Mouse (Mus musculus) layer of hippocampus, adult 8-10 months (tissue): ENCODE measurements around the gene Lpin2. TPM values are rescaled to one million over a fixed set of nuclear protein-coding genes. Genes with fewer than 3 reads are reported as not detected.

Experiments used
- DNase-seq, 2 experiments: peaks; one replicate each; pipeline ENCODE4 v3.0.0; 2022; ENCODE audit warnings: low spot score in 2 of 2
- total RNA-seq, 4 experiments: library from RNA; stranded (reverse); gene quantifications; 2 replicates each; pipeline ENCODE4 v1.2.4; 2022

Gene Lpin2
- 100 to 1,000 TPM in 2 of 4 experiments, 10 to 100 TPM in 2; 87.1 to 123 (median 105) TPM for total RNA-seq

GRCm38 (mm10) chr17:71182211-71182721, at the start of gene Lpin2:
Lpin2 (plus strand) TSS chr17:71182560.
- no peak for DNase-seq

- no peak for DNase-seq
These were observed 49.4 kb upstream of the Lpin2 start for GRCm38 (mm10) chr17:71132856-71133439.

GRCm38 (mm10) chr17:71134441-71134955, 47.9 kb upstream of the Lpin2 start:
- DNase-seq: no peak

GRCm38 (mm10) chr17:71135108-71135507, 47.3 kb upstream of the Lpin2 start:
- DNase-seq: no peak

GRCm38 (mm10) chr17:71135866-71136265, 46.5 kb upstream of the Lpin2 start:
- DNase-seq: no peak

- no peak for DNase-seq
These were observed 45.7 kb upstream of the Lpin2 start for GRCm38 (mm10) chr17:71136384-71137333.

GRCm38 (mm10) chr17:71137334-71137721, 45.0 kb upstream of the Lpin2 start:
- no peak for DNase-seq

GRCm38 (mm10) chr17:71142068-71142467, 40.3 kb upstream of the Lpin2 start:
- DNase-seq: peak; percentile 36 to 52

GRCm38 (mm10) chr17:71143155-71143554, 39.2 kb upstream of the Lpin2 start:
- DNase-seq: no peak

- DNase-seq: no peak
These were observed 37.8 kb upstream of the Lpin2 start for GRCm38 (mm10) chr17:71144322-71145116.

GRCm38 (mm10) chr17:71145248-71145961, 37.0 kb upstream of the Lpin2 start:
- DNase-seq: no peak

GRCm38 (mm10) chr17:71153356-71153755, 29.0 kb upstream of the Lpin2 start:
- DNase-seq: no peak

GRCm38 (mm10) chr17:71155271-71155670, 27.1 kb upstream of the Lpin2 start:
- no peak for DNase-seq

- DNase-seq: no peak
These were observed 23.2 kb upstream of the Lpin2 start for GRCm38 (mm10) chr17:71159152-71159567.

GRCm38 (mm10) chr17:71159720-71160119, 22.6 kb upstream of the Lpin2 start:
- DNase-seq: no peak

GRCm38 (mm10) chr17:71160244-71160995, 21.9 kb upstream of the Lpin2 start:
- DNase-seq: no peak

GRCm38 (mm10) chr17:71164991-71165390, 17.4 kb upstream of the Lpin2 start:
- peak; percentile 37 to 54 for DNase-seq

- DNase-seq: no peak
These were observed 14.1 kb upstream of the Lpin2 start for GRCm38 (mm10) chr17:71168205-71168815.

GRCm38 (mm10) chr17:71168846-71169245, 13.5 kb upstream of the Lpin2 start:
- no peak for DNase-seq
